Mouse (Mus musculus): ENCODE results near the gene Yipf3. TPM values are rescaled to one million over a fixed set of nuclear protein-coding genes. Genes with fewer than 3 reads are reported as not detected.

The Yipf3 gene
- polyA plus RNA-seq, 1 experiment from 2014 or later: 55.3 TPM

GRCm38 (mm10) chr17:46275506-46275905 lies 27.6 kb downstream of the Yipf3 start:
- H3K36me3 ChIP-seq (replicated peaks; ENCODE audit: control insufficient read depth, insufficient read depth, low read depth, low read length): no peaks in the 10 kb centered on the region; the same call in 1 of the 2 replicates
- no peaks in the 10 kb centered on the region for H3K27me3 ChIP-seq (ENCODE audit: control insufficient read depth, insufficient read depth, low read length)
- H3K9ac ChIP-seq (replicated peaks; ENCODE audit: low read length): no peak overlapping the region
- no peak overlapping the region for H3K4me2 ChIP-seq (ENCODE audit: low read depth, low read length)
- H3K9me3 ChIP-seq (replicated peaks; ENCODE audit: control insufficient read depth, low read length): no peaks in the 10 kb centered on the region
- ATAC-seq (replicated peaks; ENCODE audit: insufficient number of reproducible peaks, low FRiP score, low TSS enrichment, low read depth) (no peak), DNase-seq (ENCODE audit: low spot score) (no peak)
- no peak overlapping the region for H3K4me3 ChIP-seq (ENCODE audit: low read depth, low read length)
- 94% methylated on average over 10 of the region's 10 CpGs for WGBS
- H3K27ac ChIP-seq (replicated peaks; ENCODE audit: low read depth, low read length): no peak overlapping the region
- peaks cover 2% of the 10 kb centered on the region; the same call in 1 of the 2 replicates for H3K4me1 ChIP-seq (ENCODE audit: control insufficient read depth, insufficient read depth, low read length)

GRCm38 (mm10) chr17:46277586-46277985 lies 29.7 kb downstream of the Yipf3 start:
- H3K27ac ChIP-seq (replicated peaks; ENCODE audit: low read depth, low read length): peak overlapping the region; percentile 63; the same call in 1 of the 2 replicates
- H3K4me2 ChIP-seq (ENCODE audit: low read depth, low read length): 0 out of 2 replicates have a peak overlapping the region, but pooled peaks have one; percentile 7
- ATAC-seq (replicated peaks; ENCODE audit: insufficient number of reproducible peaks, low FRiP score, low TSS enrichment, low read depth) (no peak), DNase-seq (ENCODE audit: low spot score) (peak; percentile 75)
- WGBS: 20% methylated on average over 4 of the region's 4 CpGs
- H3K4me1 ChIP-seq (ENCODE audit: control insufficient read depth, insufficient read depth, low read length): no peaks in the 10 kb centered on the region; the same call in 1 of the 2 replicates
- no peak overlapping the region for H3K4me3 ChIP-seq (ENCODE audit: low read depth, low read length)
- H3K27me3 ChIP-seq (ENCODE audit: control insufficient read depth, insufficient read depth, low read length): no peaks in the 10 kb centered on the region
- H3K9ac ChIP-seq (replicated peaks; ENCODE audit: low read length): no peak overlapping the region
- no peaks in the 10 kb centered on the region for H3K36me3 ChIP-seq (replicated peaks; ENCODE audit: control insufficient read depth, insufficient read depth, low read depth, low read length)
- no peaks in the 10 kb centered on the region for H3K9me3 ChIP-seq (replicated peaks; ENCODE audit: control insufficient read depth, low read length)

- H3K36me3 ChIP-seq (replicated peaks; ENCODE audit: control insufficient read depth, insufficient read depth, low read depth, low read length): no peaks in the 10 kb centered on the region
These were observed 30.3 kb downstream of the Yipf3 start for GRCm38 (mm10) chr17:46278011-46278765.

GRCm38 (mm10) chr17:46282483-46283123 lies 34.7 kb downstream of the Yipf3 start, which contains the start of gene Tjap1:
Tjap1 (minus strand) TSS chr17:46283026.
- Histone ChIP-seq H3K27ac (replicated peaks; ENCODE audit: low read depth, low read length) (peak within 1 kb of the TSS; percentile 66), H3K9me3 (replicated peaks; ENCODE audit: control insufficient read depth, low read length) (no peaks in the 10 kb centered on the region), H3K4me1 (ENCODE audit: control insufficient read depth, insufficient read depth, low read length) (no peaks in the 10 kb centered on the region; the same call in none of the 2 replicates), H3K36me3 (replicated peaks; ENCODE audit: control insufficient read depth, insufficient read depth, low read depth, low read length) (no peaks in the 10 kb centered on the region), H3K27me3 (ENCODE audit: control insufficient read depth, insufficient read depth, low read length) (no peaks in the 10 kb centered on the region), H3K4me3 (ENCODE audit: low read depth, low read length) (peak within 1 kb of the TSS; percentile 59), H3K9ac (replicated peaks; ENCODE audit: low read length) (peak within 1 kb of the TSS; percentile 75), H3K4me2 (ENCODE audit: low read depth, low read length) (peak within 1 kb of the TSS; percentile 73)
- peak; percentile 94 for DNase-seq (ENCODE audit: low spot score)
- ATAC-seq (replicated peaks; ENCODE audit: insufficient number of reproducible peaks, low FRiP score, low TSS enrichment, low read depth): peak; percentile 91
- WGBS: under 1% methylated on average over 37 of the region's 37 CpGs

More at GRCm38 (mm10) chr17:46278011-46278765, 30.3 kb downstream of the Yipf3 start:
- Histone ChIP-seq H3K9ac (replicated peaks; ENCODE audit: low read length) (no peak overlapping the region), H3K4me2 (ENCODE audit: low read depth, low read length) (no peak overlapping the region), H3K9me3 (replicated peaks; ENCODE audit: control insufficient read depth, low read length) (no peaks in the 10 kb centered on the region), H3K27me3 (ENCODE audit: control insufficient read depth, insufficient read depth, low read length) (no peaks in the 10 kb centered on the region), H3K27ac (replicated peaks; ENCODE audit: low read depth, low read length) (peak overlapping the region; percentile 15; the same call in 1 of the 2 replicates), H3K4me3 (ENCODE audit: low read depth, low read length) (no peak overlapping the region), H3K4me1 (ENCODE audit: control insufficient read depth, insufficient read depth, low read length) (no peaks in the 10 kb centered on the region; the same call in 1 of the 2 replicates)
- ATAC-seq (replicated peaks; ENCODE audit: insufficient number of reproducible peaks, low FRiP score, low TSS enrichment, low read depth): no peak
- no peak for DNase-seq (ENCODE audit: low spot score)
- WGBS: 70% methylated on average over 12 of the region's 12 CpGs

GRCm38 (mm10) chr17:46283140-46283539 lies 35.3 kb downstream of the Yipf3 start:
- H3K27ac ChIP-seq (replicated peaks; ENCODE audit: low read depth, low read length): no peak overlapping the region; the same call in 1 of the 2 replicates
- no peak for ATAC-seq (replicated peaks; ENCODE audit: insufficient number of reproducible peaks, low FRiP score, low TSS enrichment, low read depth)
- WGBS: 21% methylated on average over 9 of the region's 9 CpGs

GRCm38 (mm10) chr17:46283911-46284310 lies 36.0 kb downstream of the Yipf3 start:
- Histone ChIP-seq H3K9me3 (replicated peaks; ENCODE audit: control insufficient read depth, low read length) (no peaks in the 10 kb centered on the region), H3K36me3 (replicated peaks; ENCODE audit: control insufficient read depth, insufficient read depth, low read depth, low read length) (no peaks in the 10 kb centered on the region), H3K27me3 (ENCODE audit: control insufficient read depth, insufficient read depth, low read length) (no peaks in the 10 kb centered on the region), H3K9ac (replicated peaks; ENCODE audit: low read length) (no peak overlapping the region), H3K27ac (replicated peaks; ENCODE audit: low read depth, low read length) (no peak overlapping the region), H3K4me3 (ENCODE audit: low read depth, low read length) (no peak overlapping the region), H3K4me1 (ENCODE audit: control insufficient read depth, insufficient read depth, low read length) (no peaks in the 10 kb centered on the region; the same call in 1 of the 2 replicates), H3K4me2 (ENCODE audit: low read depth, low read length) (no peak overlapping the region)
- 88% methylated on average over 8 of the region's 8 CpGs for WGBS
- ATAC-seq (replicated peaks; ENCODE audit: insufficient number of reproducible peaks, low FRiP score, low TSS enrichment, low read depth) (no peak), DNase-seq (ENCODE audit: low spot score) (no peak)

More at GRCm38 (mm10) chr17:46283140-46283539, 35.3 kb downstream of the Yipf3 start:
- no peak overlapping the region for H3K9ac ChIP-seq (replicated peaks; ENCODE audit: low read length)
- H3K4me2 ChIP-seq (ENCODE audit: low read depth, low read length): peak overlapping the region; percentile 73
- peak overlapping the region; percentile 59 for H3K4me3 ChIP-seq (ENCODE audit: low read depth, low read length)
- no peaks in the 10 kb centered on the region for H3K9me3 ChIP-seq (replicated peaks; ENCODE audit: control insufficient read depth, low read length)
- DNase-seq (ENCODE audit: low spot score): no peak
- no peaks in the 10 kb centered on the region; the same call in 1 of the 2 replicates for H3K4me1 ChIP-seq (ENCODE audit: control insufficient read depth, insufficient read depth, low read length)
- H3K36me3 ChIP-seq (replicated peaks; ENCODE audit: control insufficient read depth, insufficient read depth, low read depth, low read length): no peaks in the 10 kb centered on the region
- H3K27me3 ChIP-seq (ENCODE audit: control insufficient read depth, insufficient read depth, low read length): no peaks in the 10 kb centered on the region

GRCm38 (mm10) chr17:46284653-46285052 lies 36.8 kb downstream of the Yipf3 start:
- WGBS: 62% methylated on average over 7 of the region's 7 CpGs
- H3K4me2 ChIP-seq (ENCODE audit: low read depth, low read length): no peak overlapping the region
- no peaks in the 10 kb centered on the region; the same call in 1 of the 2 replicates for H3K4me1 ChIP-seq (ENCODE audit: control insufficient read depth, insufficient read depth, low read length)
- no peaks in the 10 kb centered on the region for H3K27me3 ChIP-seq (ENCODE audit: control insufficient read depth, insufficient read depth, low read length)
- H3K9me3 ChIP-seq (replicated peaks; ENCODE audit: control insufficient read depth, low read length): no peaks in the 10 kb centered on the region
- H3K36me3 ChIP-seq (replicated peaks; ENCODE audit: control insufficient read depth, insufficient read depth, low read depth, low read length): no peaks in the 10 kb centered on the region
- H3K4me3 ChIP-seq (ENCODE audit: low read depth, low read length): no peak overlapping the region
- no peak overlapping the region for H3K27ac ChIP-seq (replicated peaks; ENCODE audit: low read depth, low read length)
- DNase-seq (ENCODE audit: low spot score) (no peak), ATAC-seq (replicated peaks; ENCODE audit: insufficient number of reproducible peaks, low FRiP score, low TSS enrichment, low read depth) (no peak)
- H3K9ac ChIP-seq (replicated peaks; ENCODE audit: low read length): no peak overlapping the region
